Mouse (Mus musculus): ENCODE results near the gene 4921517D22Rik. TPM values are rescaled to one million over a fixed set of nuclear protein-coding genes. Genes with fewer than 3 reads are reported as not detected.

The 4921517D22Rik gene
- polyA plus RNA-seq, 1 experiment from 2014 or later = not detected

DNA sequence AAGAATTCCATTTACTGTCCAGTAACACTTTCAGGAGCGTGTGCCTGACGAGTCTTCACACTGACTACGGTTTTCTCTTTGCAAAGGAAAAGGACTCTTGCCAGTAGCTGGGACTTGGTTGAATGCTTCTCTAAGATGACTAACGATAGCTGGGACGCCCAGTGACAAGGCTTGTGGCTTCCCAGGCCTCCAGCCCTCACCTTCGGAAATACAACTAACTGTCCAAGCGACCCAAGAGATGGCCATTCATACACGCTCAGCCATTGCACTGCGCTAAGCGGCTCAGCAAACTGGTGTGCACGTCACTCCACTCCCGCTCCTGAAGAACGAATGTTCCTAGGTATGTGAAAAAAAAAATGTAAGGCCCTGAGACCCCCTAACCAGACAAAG, 19.2 kb downstream of the 4921517D22Rik start:
- Histone ChIP-seq H3K36me3 (peaks cover 11% of the 10 kb centered on the region), H3K27me3 (no peaks in the 10 kb centered on the region), H3K4me1 (replicated peaks) (peaks cover 70% of the 10 kb centered on the region), H3K4me2 (peak overlapping the region; percentile 75), H3K4me3 (replicated peaks) (peak overlapping the region; percentile 84), H3K9me3 (replicated peaks) (no peaks in the 10 kb centered on the region), H3K27ac (peak overlapping the region; percentile 92), H3K9ac (peak overlapping the region; percentile 89)
- WGBS (ENCODE audit: insufficient replicate concordance) = under 1% methylated on average over 13 of the region's 13 CpGs
- DNase-seq = peak; percentile 34
- ATAC-seq (ENCODE audit: low read depth) = peak; percentile 28; the same call in 1 of the 2 replicates

DNA sequence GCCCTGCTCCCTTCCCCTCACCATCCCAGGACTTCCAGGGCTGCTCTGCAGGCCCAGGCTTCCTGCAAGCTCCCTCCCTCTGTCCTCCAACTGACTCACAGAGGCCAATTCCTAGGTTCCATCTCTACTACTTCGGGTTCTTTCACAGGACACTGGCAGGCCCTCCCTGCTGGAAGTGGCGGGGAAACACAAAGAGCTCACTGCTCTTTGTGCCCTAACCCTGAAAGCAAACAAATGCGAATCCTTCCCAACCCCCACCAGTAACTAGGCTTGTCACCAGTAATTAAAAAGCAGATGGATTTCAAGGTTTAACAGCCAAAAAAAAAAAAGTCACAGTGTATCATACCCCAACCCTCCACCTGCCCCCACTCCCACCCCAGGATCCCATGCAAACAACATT, 19.7 kb downstream of the 4921517D22Rik start:
- H3K4me1 ChIP-seq (replicated peaks) = peaks cover 70% of the 10 kb centered on the region
- H3K4me2 ChIP-seq = peak overlapping the region; percentile 75
- no peak for DNase-seq
- 15% methylated on average over 3 of the region's 3 CpGs for WGBS (ENCODE audit: insufficient replicate concordance)
- peak overlapping the region; percentile 92 for H3K27ac ChIP-seq
- H3K27me3 ChIP-seq = no peaks in the 10 kb centered on the region
- ATAC-seq (ENCODE audit: low read depth) = no peak
- no peaks in the 10 kb centered on the region for H3K9me3 ChIP-seq (replicated peaks)
- peak overlapping the region; percentile 89 for H3K9ac ChIP-seq
- H3K36me3 ChIP-seq = peaks cover 16% of the 10 kb centered on the region
- peak overlapping the region; percentile 84 for H3K4me3 ChIP-seq (replicated peaks)

DNA sequence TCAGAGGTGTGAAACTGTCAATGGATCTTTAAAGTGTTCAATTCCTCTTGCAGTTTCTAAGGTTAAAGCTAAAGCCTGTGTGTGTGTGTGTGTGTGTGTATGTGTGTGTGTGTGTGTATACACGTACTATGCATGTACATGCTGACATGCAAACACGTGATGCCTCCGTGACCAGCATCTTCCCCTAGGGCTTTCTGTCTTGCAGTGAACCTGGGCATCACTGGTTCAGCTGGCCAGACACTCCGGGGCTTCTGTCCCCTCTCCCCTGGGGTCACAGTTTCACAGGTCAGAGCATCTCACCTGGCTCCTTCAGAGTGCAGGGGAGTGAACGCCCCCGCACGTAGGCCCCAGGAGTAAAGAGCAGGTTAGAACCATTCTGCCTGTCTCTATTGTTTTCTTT, 20.3 kb downstream of the 4921517D22Rik start:
- Histone ChIP-seq H3K4me3 (replicated peaks) (peak overlapping the region; percentile 84), H3K9me3 (replicated peaks) (no peaks in the 10 kb centered on the region), H3K27me3 (no peaks in the 10 kb centered on the region), H3K9ac (peak overlapping the region; percentile 89), H3K4me2 (peak overlapping the region; percentile 75), H3K4me1 (replicated peaks) (peaks cover 70% of the 10 kb centered on the region), H3K27ac (peak overlapping the region; percentile 70), H3K36me3 (peaks cover 16% of the 10 kb centered on the region)
- DNase-seq (no peak), ATAC-seq (ENCODE audit: low read depth) (no peak)
- WGBS (ENCODE audit: insufficient replicate concordance) = 77% methylated on average over 7 of the region's 7 CpGs

GRCm38 (mm10) chr13:59672248-59672647, 21.7 kb downstream of the 4921517D22Rik start:
- H3K4me1 ChIP-seq (replicated peaks) = peaks cover 79% of the 10 kb centered on the region
- H3K9ac ChIP-seq = peak overlapping the region; percentile 54
- ATAC-seq (ENCODE audit: low read depth) (no peak), DNase-seq (no peak)
- peak overlapping the region; percentile 48 for H3K4me2 ChIP-seq
- H3K9me3 ChIP-seq (replicated peaks) = no peaks in the 10 kb centered on the region
- peak overlapping the region; percentile 66 for H3K27ac ChIP-seq
- H3K27me3 ChIP-seq = no peaks in the 10 kb centered on the region
- H3K36me3 ChIP-seq = peaks cover 20% of the 10 kb centered on the region
- peak overlapping the region; percentile 14; the same call in 1 of the 2 replicates for H3K4me3 ChIP-seq (replicated peaks)
- 19% methylated on average over 6 of the region's 6 CpGs for WGBS (ENCODE audit: insufficient replicate concordance)

DNA sequence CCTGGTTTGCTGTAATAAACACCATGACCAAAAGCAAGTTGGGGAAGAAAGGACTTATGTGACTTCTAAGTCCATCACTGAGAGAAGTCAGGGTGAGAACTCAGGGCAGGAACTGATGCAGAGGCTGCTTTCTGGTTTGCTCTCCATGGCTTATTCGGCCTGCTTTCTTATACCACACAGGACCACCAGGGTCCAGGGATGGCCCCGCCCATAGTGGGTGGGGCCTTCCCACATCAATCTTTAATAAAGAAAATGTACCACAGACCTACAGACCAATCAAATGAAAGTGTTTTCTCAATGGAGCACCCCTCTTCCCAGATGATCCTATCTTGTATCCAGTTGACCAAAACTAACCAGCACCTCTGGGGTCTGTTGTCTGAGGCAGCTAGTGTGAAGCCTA, 22.4 kb downstream of the 4921517D22Rik start:
- 54% methylated on average over 2 of the region's 2 CpGs for WGBS (ENCODE audit: insufficient replicate concordance)
- Histone ChIP-seq H3K4me3 (replicated peaks) (no peak overlapping the region), H3K36me3 (peaks cover 27% of the 10 kb centered on the region), H3K4me2 (peak overlapping the region; percentile 48), H3K9me3 (replicated peaks) (no peaks in the 10 kb centered on the region), H3K4me1 (replicated peaks) (peaks cover 85% of the 10 kb centered on the region), H3K27me3 (no peaks in the 10 kb centered on the region), H3K9ac (0 out of 2 replicates have a peak overlapping the region, but pooled peaks have one; percentile 17), H3K27ac (peak overlapping the region; percentile 66)
- DNase-seq = no peak
- ATAC-seq (ENCODE audit: low read depth) = no peak

DNA sequence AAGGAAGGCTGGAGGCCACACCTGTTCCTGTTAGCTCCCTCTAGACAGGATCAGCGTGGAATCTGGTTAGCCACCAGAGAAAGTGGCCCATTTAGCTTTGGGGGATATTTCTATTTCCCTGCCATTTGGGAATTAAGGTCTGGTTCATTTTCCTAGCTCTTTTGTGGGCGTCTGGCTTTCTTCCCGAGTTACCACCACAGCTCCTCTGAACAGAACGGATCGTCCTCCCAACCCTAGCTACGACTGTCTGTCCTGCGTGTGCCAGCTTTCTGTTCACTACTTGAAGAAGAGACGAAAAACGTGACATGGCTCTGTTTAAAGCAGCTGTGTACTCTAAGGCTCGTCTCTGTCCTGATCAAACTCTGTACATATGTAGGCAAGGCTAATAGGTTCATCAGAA, 24.0 kb downstream of the 4921517D22Rik start:
- ATAC-seq (ENCODE audit: low read depth) = no peak
- Histone ChIP-seq H3K4me3 (replicated peaks) (no peak overlapping the region), H3K4me1 (replicated peaks) (peaks cover 91% of the 10 kb centered on the region), H3K4me2 (no peak overlapping the region), H3K9me3 (replicated peaks) (no peaks in the 10 kb centered on the region), H3K36me3 (peaks cover 43% of the 10 kb centered on the region), H3K27ac (peak overlapping the region; percentile 88), H3K27me3 (no peaks in the 10 kb centered on the region), H3K9ac (no peak overlapping the region)
- DNase-seq = no peak
- 85% methylated on average over 10 of the region's 10 CpGs for WGBS (ENCODE audit: insufficient replicate concordance)

GRCm38 (mm10) chr13:59668501-59669093, 25.3 kb downstream of the 4921517D22Rik start:
- H3K36me3 ChIP-seq = peaks cover 56% of the 10 kb centered on the region
- DNase-seq = peak; percentile 79
- peak overlapping the region; percentile 88 for H3K27ac ChIP-seq
- H3K4me1 ChIP-seq (replicated peaks) = peaks cover 83% of the 10 kb centered on the region
- H3K27me3 ChIP-seq = no peaks in the 10 kb centered on the region
- H3K4me3 ChIP-seq (replicated peaks) = peak overlapping the region; percentile 26
- H3K4me2 ChIP-seq = peak overlapping the region; percentile 60
- peak; percentile 98 for ATAC-seq (ENCODE audit: low read depth)
- H3K9ac ChIP-seq = peak overlapping the region; percentile 57
- WGBS (ENCODE audit: insufficient replicate concordance) = 3% methylated on average over 11 of the region's 11 CpGs
- H3K9me3 ChIP-seq (replicated peaks) = no peaks in the 10 kb centered on the region

GRCm38 (mm10) chr13:59667763-59668162, 26.1 kb downstream of the 4921517D22Rik start:
- 65% methylated on average over 5 of the region's 5 CpGs for WGBS (ENCODE audit: insufficient replicate concordance)
- Histone ChIP-seq H3K27ac (peak overlapping the region; percentile 31), H3K27me3 (no peaks in the 10 kb centered on the region), H3K9me3 (replicated peaks) (no peaks in the 10 kb centered on the region), H3K9ac (0 out of 2 replicates have a peak overlapping the region, but pooled peaks have one; percentile 13), H3K4me2 (peak overlapping the region; percentile 21; the same call in 1 of the 2 replicates), H3K4me3 (replicated peaks) (no peak overlapping the region), H3K4me1 (replicated peaks) (peaks cover 74% of the 10 kb centered on the region), H3K36me3 (peaks cover 62% of the 10 kb centered on the region)
- ATAC-seq (ENCODE audit: low read depth) (no peak), DNase-seq (no peak)

DNA sequence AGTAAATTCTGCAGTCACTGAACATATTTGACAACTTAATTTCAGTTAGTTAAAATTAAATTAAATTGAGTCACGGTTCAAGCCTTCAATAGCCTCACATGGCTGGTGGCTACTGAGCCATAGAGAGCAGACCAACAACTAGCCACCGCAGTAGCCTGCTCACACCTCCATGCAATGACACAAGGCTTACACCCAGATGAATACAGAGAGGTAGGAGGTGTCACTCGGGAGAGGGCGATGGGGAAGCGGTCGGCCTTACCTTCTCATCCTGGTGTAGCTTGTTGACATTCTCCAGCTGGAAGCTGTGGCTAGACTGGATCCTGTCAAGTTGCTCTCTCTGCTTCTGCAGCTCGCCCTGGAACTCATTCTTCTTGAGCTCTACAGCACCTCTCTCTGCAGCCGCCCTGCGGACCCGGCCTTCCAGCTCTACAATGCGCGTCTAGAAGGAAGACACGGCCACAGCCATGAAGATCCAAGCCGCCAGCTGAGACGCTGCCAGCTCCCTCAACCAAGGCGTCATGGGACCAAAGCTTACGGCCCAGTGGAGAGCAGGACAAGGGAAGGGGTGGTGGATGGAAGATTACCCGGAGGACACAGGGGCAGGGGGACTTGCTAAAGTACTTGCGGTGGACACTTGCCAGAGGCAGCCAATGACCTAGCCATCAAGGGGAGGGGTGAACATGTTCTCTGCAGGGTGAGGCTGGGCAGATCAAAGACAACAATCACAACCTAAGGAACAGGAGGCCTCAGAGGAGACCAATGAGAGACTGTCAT, 29.8 kb downstream of the 4921517D22Rik start:
- Histone ChIP-seq H3K36me3 (peaks cover 84% of the 10 kb centered on the region), H3K4me1 (replicated peaks) (peaks cover 63% of the 10 kb centered on the region), H3K27ac (no peak overlapping the region), H3K4me2 (no peak overlapping the region), H3K27me3 (no peaks in the 10 kb centered on the region), H3K9me3 (replicated peaks) (no peaks in the 10 kb centered on the region), H3K4me3 (replicated peaks) (no peak overlapping the region), H3K9ac (no peak overlapping the region)
- 89% methylated on average over 19 of the region's 19 CpGs for WGBS (ENCODE audit: insufficient replicate concordance)
- no peak for DNase-seq
- no peak for ATAC-seq (ENCODE audit: low read depth)

- Histone ChIP-seq H3K9ac (no peak overlapping the region), H3K4me3 (replicated peaks) (no peak overlapping the region), H3K4me1 (replicated peaks) (peaks cover 50% of the 10 kb centered on the region), H3K4me2 (no peak overlapping the region), H3K9me3 (replicated peaks) (no peaks in the 10 kb centered on the region), H3K27ac (no peak overlapping the region), H3K36me3 (peaks cover 95% of the 10 kb centered on the region), H3K27me3 (no peaks in the 10 kb centered on the region)
- ATAC-seq (ENCODE audit: low read depth) (no peak), DNase-seq (no peak)
- 92% methylated on average over 12 of the region's 12 CpGs for whole genome bisulfite sequencing (ENCODE audit: insufficient replicate concordance)
Observed at GRCm38 (mm10) chr13:59661966-59662365, 31.9 kb downstream of the 4921517D22Rik start.

DNA sequence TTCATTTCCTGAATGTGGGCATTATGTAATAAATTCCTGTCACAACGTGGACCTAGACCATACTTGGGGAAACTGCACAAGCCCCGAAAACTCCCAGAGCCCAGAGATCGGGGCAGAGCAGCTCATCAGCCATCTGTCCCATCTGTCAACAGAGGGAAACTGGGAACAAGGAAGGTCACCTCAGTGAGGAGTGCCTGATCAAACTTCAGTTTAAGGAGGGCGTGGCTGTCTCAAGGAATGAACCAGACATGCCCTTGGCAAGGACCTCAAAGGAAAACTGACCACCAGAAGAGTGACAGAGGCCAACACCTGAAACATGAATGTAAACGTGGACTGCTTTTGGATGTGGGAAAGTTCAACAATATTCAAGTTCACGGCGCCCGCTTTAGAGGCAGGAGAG, 32.5 kb downstream of the 4921517D22Rik start:
- Histone ChIP-seq H3K27me3 (no peaks in the 10 kb centered on the region), H3K27ac (no peak overlapping the region), H3K4me3 (replicated peaks) (no peak overlapping the region), H3K4me2 (no peak overlapping the region), H3K9me3 (replicated peaks) (no peaks in the 10 kb centered on the region), H3K4me1 (replicated peaks) (peaks cover 50% of the 10 kb centered on the region), H3K9ac (no peak overlapping the region), H3K36me3 (peaks cover 95% of the 10 kb centered on the region)
- 85% methylated on average over 8 of the region's 8 CpGs for WGBS (ENCODE audit: insufficient replicate concordance)
- DNase-seq = no peak
- no peak for ATAC-seq (ENCODE audit: low read depth)
